Mouse (Mus musculus): ENCODE results near the gene Olfr912. TPM values are rescaled to one million over a fixed set of nuclear protein-coding genes. Genes with fewer than 3 reads are reported as not detected.

Gene Olfr912
- not detected for total RNA-seq (2021)
- long read RNA-seq, experiment 1: 0 reads
- long read RNA-seq, experiment 2: 0 reads

DNA sequence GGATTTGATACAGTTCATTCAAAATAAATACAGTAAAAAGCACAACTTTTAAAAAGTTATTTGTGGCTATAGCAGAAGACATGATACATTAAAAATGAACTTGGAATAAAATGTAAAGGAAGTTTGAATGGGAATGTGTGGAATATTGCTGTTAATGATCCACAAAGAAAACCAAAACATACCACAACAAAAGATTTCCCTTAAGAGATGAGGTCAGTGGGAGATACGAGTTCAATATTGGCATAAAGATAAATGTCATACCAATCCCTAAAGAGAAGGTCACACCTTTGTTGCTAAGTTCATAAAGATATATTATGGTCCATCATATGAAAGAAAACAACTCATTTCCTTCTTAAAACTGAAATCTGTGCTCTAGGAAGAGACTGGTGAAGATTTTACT is at the start of gene Olfr912:
Gene Olfr912 (plus strand): TSS at position 301 of the 400 bp plus-strand sequence.
- no peak for DNase-seq
- intact Hi-C loops (cut with DNase I): no loop called here

- intact Hi-C loops (cut with DNase I): no loop called here
- DNase-seq: no peak
Measured at GRCm38 (mm10) chr9:38537549-38537948, 42.4 kb upstream of the Olfr912 start, which contains the start of gene Olfr910. TSS of gene Olfr910 (plus strand) at chr9:38537849.

- DNase-seq: no peak
- intact Hi-C loops (cut with DNase I): no loop called here
Measured at GRCm38 (mm10) chr9:38591056-38591455, 11.1 kb downstream of the Olfr912 start.

DNA sequence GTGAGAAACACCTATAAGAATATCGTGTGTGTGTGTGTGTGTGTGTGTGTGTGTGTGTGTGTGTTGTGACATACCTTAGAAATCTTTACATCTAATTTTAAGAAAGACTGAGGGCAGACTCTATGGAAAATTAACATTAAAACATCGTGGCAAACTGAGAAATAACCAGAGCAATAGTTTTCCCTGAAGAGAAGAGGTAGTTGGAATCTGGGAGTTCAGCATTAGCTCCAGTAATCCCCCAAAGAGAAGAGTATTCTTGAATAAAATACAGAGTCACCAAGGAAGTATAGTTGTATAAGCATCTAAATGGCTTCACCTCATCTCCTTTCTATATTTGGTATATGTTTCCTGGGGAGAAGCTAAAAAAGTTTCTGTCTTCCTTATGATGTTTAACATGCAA is 12.5 kb downstream of the Olfr912 start, which contains the start of gene Olfr913:
Gene Olfr913 (plus strand): TSS at position 301 of the 400 bp plus-strand sequence.
- intact Hi-C loops (cut with DNase I): no loop called here

GRCm38 (mm10) chr9:38604802-38605201 is 24.8 kb downstream of the Olfr912 start, which contains the start of gene Olfr914:
TSS of gene Olfr914 (plus strand) at chr9:38605102.
- intact Hi-C loops (cut with DNase I): no loop called here

More for the DNA sequence above, 12.5 kb downstream of the Olfr912 start, which contains the start of gene Olfr913:
- DNase-seq: no peak

GRCm38 (mm10) chr9:38632406-38632805 is 52.4 kb downstream of the Olfr912 start:
- intact Hi-C loops (cut with DNase I): no loop called here
- DNase-seq: no peak

More at GRCm38 (mm10) chr9:38604802-38605201, 24.8 kb downstream of the Olfr912 start, which contains the start of gene Olfr914:
- no peak for DNase-seq

Other genes starting within 250 kb of the Olfr912 start
- gene Olfr898, start 231.8 kb upstream of the Olfr912 start, total RNA-seq (2021): not detected
- not detected for gene Olfr250, start 213.3 kb upstream of the Olfr912 start, total RNA-seq (2021)
- not detected for gene Olfr251, start 203.1 kb upstream of the Olfr912 start, total RNA-seq (2021)
- not detected for gene Olfr147, start 178.5 kb upstream of the Olfr912 start, total RNA-seq (2021)
- gene Olfr901, start 150.7 kb upstream of the Olfr912 start, total RNA-seq (2021): not detected
- gene Olfr902, start 132.5 kb upstream of the Olfr912 start, total RNA-seq (2021): not detected
- not detected for gene Olfr904, start 117.0 kb upstream of the Olfr912 start, total RNA-seq (2021)
- gene Olfr905, start 109.1 kb upstream of the Olfr912 start, total RNA-seq (2021): not detected
- not detected for gene Olfr906, start 93.1 kb upstream of the Olfr912 start, total RNA-seq (2021)
- gene Olfr907, start 84.4 kb upstream of the Olfr912 start, total RNA-seq (2021): not detected
- gene Olfr911-ps1, start 58.6 kb upstream of the Olfr912 start, total RNA-seq (2021): not detected
- not detected for gene Olfr910, start 42.3 kb upstream of the Olfr912 start, total RNA-seq (2021)
- gene Olfr913, start 12.6 kb downstream of the Olfr912 start, total RNA-seq (2021): not detected
- not detected for gene Olfr914, start 24.9 kb downstream of the Olfr912 start, total RNA-seq (2021)
- gene Olfr916, start 79.7 kb downstream of the Olfr912 start, total RNA-seq (2021): not detected
- gene Olfr917, start 85.7 kb downstream of the Olfr912 start, total RNA-seq (2021): not detected
- gene Olfr918, start 94.4 kb downstream of the Olfr912 start, total RNA-seq (2021): not detected
- gene Olfr919, start 123.5 kb downstream of the Olfr912 start, total RNA-seq (2021): not detected
- 10 to 100 TPM; 12.3 to 14.1 TPM for gene Vwa5a, start 138.1 kb downstream of the Olfr912 start, total RNA-seq (2021)
- under 1 TPM in 1 of 2 experiments, not detected in 1; 0.05 TPM for gene Olfr920, start 172.1 kb downstream of the Olfr912 start, total RNA-seq (2021)
- not detected for gene Olfr921, start 192.9 kb downstream of the Olfr912 start, total RNA-seq (2021)
- gene Olfr922, start 234.4 kb downstream of the Olfr912 start, total RNA-seq (2021): not detected
- gene Olfr923, start 246.4 kb downstream of the Olfr912 start, total RNA-seq (2021): not detected

All from gastrocnemius, postnatal 36 days (tissue).